Mouse (Mus musculus) embryonic facial prominence, embryonic 12.5 days (tissue): ENCODE data around the gene Hs6st3. TPM values are rescaled to one million over a fixed set of nuclear protein-coding genes. Genes with fewer than 3 reads are reported as not detected.

Source experiments
- ATAC-seq: fragments of 200-750 bp; cut with Nextera tagmentation; 2 replicates; pipeline ENCODE4 v1.8.0; 2017; ENCODE audit not compliant: insufficient number of reproducible peaks, insufficient read depth, low FRiP score, low TSS enrichment
- H3K27ac ChIP-seq: fragments of 300-500 bp; sonication (generic); 2 replicates; pipeline ENCODE4 v1.5.1; 2016; ENCODE audit warnings: mild to moderate bottlenecking
- H3K27me3 ChIP-seq: fragments of 300-500 bp; sonication (generic); 2 replicates; pipeline ENCODE4 v1.6.1; 2016; ENCODE audit warnings: mild to moderate bottlenecking, moderate library complexity
- H3K36me3 ChIP-seq: fragments of 300-500 bp; sonication (generic); 2 replicates; pipeline ENCODE4 v1.6.1; 2016; ENCODE audit warnings: mild to moderate bottlenecking
- H3K4me1 ChIP-seq: fragments of 300-500 bp; sonication (generic); 2 replicates; pipeline ENCODE4 v1.6.1; 2016
- H3K4me2 ChIP-seq: fragments of 300-500 bp; sonication (generic); replicated peaks from 2 replicates; pipeline ENCODE4 v1.6.1; 2016; ENCODE audit warnings: mild to moderate bottlenecking, moderate library complexity
- H3K4me3 ChIP-seq: fragments of 300-500 bp; sonication (generic); 2 replicates; pipeline ENCODE4 v1.5.1; 2016; ENCODE audit warnings: mild to moderate bottlenecking
- H3K9ac ChIP-seq: fragments of 300-500 bp; sonication (generic); 2 replicates; pipeline ENCODE4 v1.6.1; 2016; ENCODE audit warnings: mild to moderate bottlenecking, moderate library complexity
- H3K9me3 ChIP-seq: fragments of 300-500 bp; sonication (generic); 2 replicates; pipeline ENCODE4 v1.6.1; 2016; ENCODE audit warnings: mild to moderate bottlenecking, moderate library complexity
- WGBS: fragments of 180-500 bp; shearing (Covaris S2); methylation state at CpG from one replicate; pipeline ENCODE4 v1.1.7; 2016; 5-methylcytosine and 5-hydroxymethylcytosine counted together
- polyA plus RNA-seq: library from polyadenylated mRNA; unstranded; fragments of >200 nt; fragmentation: Nextera tagmentation; extraction: Ambion mirVana; gene quantifications from 2 replicates; pipeline ENCODE4 v1.2.1, GENCODE M21; 2016

Hs6st3 gene
- polyA plus RNA-seq, 1 experiment from 2014 or later: 0.40 TPM

- Histone ChIP-seq H3K27ac (no peak overlapping the region), H3K4me1 (no peaks in the 10 kb centered on the region), H3K36me3 (no peaks in the 10 kb centered on the region), H3K9me3 (no peaks in the 10 kb centered on the region), H3K9ac (no peak overlapping the region), H3K27me3 (no peaks in the 10 kb centered on the region), H3K4me2 (no peak overlapping the region), H3K4me3 (no peak overlapping the region)
- ATAC-seq: no peak
- 96% methylated on average over 4 of the region's 4 CpGs for WGBS
These were observed 223.3 kb downstream of the Hs6st3 start for GRCm38 (mm10) chr14:119361414-119361813.

DNA sequence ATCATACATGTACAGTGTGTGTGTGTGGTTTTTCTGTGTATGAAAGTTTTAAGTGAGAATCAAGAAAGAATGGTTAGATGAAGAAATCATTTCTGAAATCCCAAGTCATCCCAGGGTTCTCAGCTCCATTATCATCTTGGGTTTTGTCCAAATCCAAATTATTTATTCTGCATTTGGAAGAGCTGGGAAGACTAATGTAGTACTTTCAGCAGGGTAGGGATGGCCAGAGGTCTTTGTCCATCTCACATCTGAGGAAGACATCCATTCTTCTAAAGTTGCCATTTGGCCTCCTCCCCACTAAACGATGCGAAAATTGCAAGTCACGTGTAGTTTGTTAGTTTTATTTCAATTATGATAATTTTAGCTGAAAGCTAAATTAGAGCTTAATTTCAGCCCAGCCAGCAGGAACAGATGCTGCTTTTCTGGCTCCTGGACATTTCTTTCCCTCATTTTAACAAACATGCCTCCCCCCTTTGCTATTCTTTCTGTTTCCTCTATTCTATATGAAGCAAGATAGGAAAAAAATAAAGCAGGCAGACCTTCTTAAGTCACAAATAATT, 229.8 kb downstream of the Hs6st3 start:
- 64% methylated on average over 3 of the region's 3 CpGs for WGBS
- no peaks in the 10 kb centered on the region for H3K4me1 ChIP-seq
- no peak overlapping the region for H3K27ac ChIP-seq

GRCm38 (mm10) chr14:119369274-119369673, 231.1 kb downstream of the Hs6st3 start:
- no peak overlapping the region for H3K9ac ChIP-seq
- no peak overlapping the region for H3K27ac ChIP-seq
- ATAC-seq: no peak
- no peak overlapping the region for H3K4me2 ChIP-seq
- H3K4me3 ChIP-seq: no peak overlapping the region
- no peaks in the 10 kb centered on the region for H3K4me1 ChIP-seq
- no peaks in the 10 kb centered on the region for H3K9me3 ChIP-seq
- WGBS: 65% methylated on average over 8 of the region's 8 CpGs
- no peaks in the 10 kb centered on the region for H3K36me3 ChIP-seq
- H3K27me3 ChIP-seq: no peaks in the 10 kb centered on the region

More for the DNA sequence above, 229.8 kb downstream of the Hs6st3 start:
- no peak overlapping the region for H3K4me2 ChIP-seq
- H3K9me3 ChIP-seq: no peaks in the 10 kb centered on the region
- H3K27me3 ChIP-seq: no peaks in the 10 kb centered on the region
- H3K4me3 ChIP-seq: no peak overlapping the region
- no peak overlapping the region for H3K9ac ChIP-seq
- H3K36me3 ChIP-seq: no peaks in the 10 kb centered on the region
- ATAC-seq: no peak

- no peak for ATAC-seq
These were observed 231.9 kb downstream of the Hs6st3 start for GRCm38 (mm10) chr14:119370013-119370412.

DNA sequence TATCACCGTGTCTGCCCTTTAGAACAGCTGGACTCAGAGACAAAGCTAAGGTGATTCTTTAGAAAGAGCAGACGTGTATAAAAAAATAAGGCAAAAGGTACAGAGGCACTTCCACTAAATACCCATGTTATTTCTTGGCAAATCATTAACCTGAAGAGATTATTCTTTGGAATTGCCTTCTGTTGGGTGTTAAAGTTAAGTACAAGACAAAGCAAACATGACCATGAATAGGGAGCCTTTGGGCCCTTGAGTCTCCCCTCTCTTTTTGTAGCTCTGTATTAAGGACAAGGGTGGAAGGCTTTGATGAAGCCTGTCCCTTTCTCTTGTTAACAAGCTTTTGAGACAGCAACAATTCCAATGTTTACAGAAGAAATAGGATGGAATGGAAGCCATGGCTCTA, 241.2 kb downstream of the Hs6st3 start:
- H3K4me3 ChIP-seq: no peak overlapping the region

More at GRCm38 (mm10) chr14:119370013-119370412, 231.9 kb downstream of the Hs6st3 start:
- H3K27me3 ChIP-seq: no peaks in the 10 kb centered on the region
- no peak overlapping the region for H3K9ac ChIP-seq
- no peaks in the 10 kb centered on the region for H3K36me3 ChIP-seq
- H3K27ac ChIP-seq: no peak overlapping the region
- no peaks in the 10 kb centered on the region for H3K4me1 ChIP-seq
- no peak overlapping the region for H3K4me3 ChIP-seq
- no peaks in the 10 kb centered on the region for H3K9me3 ChIP-seq
- no peak overlapping the region for H3K4me2 ChIP-seq
- WGBS: 82% methylated on average over 7 of the region's 7 CpGs

GRCm38 (mm10) chr14:119401618-119402017, 263.5 kb downstream of the Hs6st3 start:
- no peak for ATAC-seq
- Histone ChIP-seq H3K9me3 (no peaks in the 10 kb centered on the region), H3K36me3 (no peaks in the 10 kb centered on the region), H3K9ac (no peak overlapping the region), H3K27ac (no peak overlapping the region), H3K4me3 (no peak overlapping the region), H3K4me2 (no peak overlapping the region), H3K4me1 (no peaks in the 10 kb centered on the region), H3K27me3 (no peaks in the 10 kb centered on the region)
- 94% methylated on average over 10 of the region's 10 CpGs for WGBS

More for the DNA sequence above, 241.2 kb downstream of the Hs6st3 start:
- Histone ChIP-seq H3K27me3 (no peaks in the 10 kb centered on the region), H3K4me1 (no peaks in the 10 kb centered on the region), H3K9ac (no peak overlapping the region), H3K9me3 (no peaks in the 10 kb centered on the region), H3K27ac (no peak overlapping the region), H3K4me2 (no peak overlapping the region), H3K36me3 (no peaks in the 10 kb centered on the region)
- 81% methylated on average over 2 of the region's 2 CpGs for WGBS
- ATAC-seq: no peak

- H3K4me3 ChIP-seq: no peak overlapping the region
- no peak for ATAC-seq
- no peaks in the 10 kb centered on the region for H3K27me3 ChIP-seq
- no peak overlapping the region for H3K27ac ChIP-seq
- no peaks in the 10 kb centered on the region for H3K4me1 ChIP-seq
- 46% methylated on average over 11 of the region's 11 CpGs for WGBS
- no peaks in the 10 kb centered on the region for H3K36me3 ChIP-seq
- no peak overlapping the region for H3K9ac ChIP-seq
- H3K4me2 ChIP-seq: peak overlapping the region; percentile 19; the same call in 1 of the 2 replicates
- H3K9me3 ChIP-seq: no peaks in the 10 kb centered on the region
These were observed 271.4 kb downstream of the Hs6st3 start for GRCm38 (mm10) chr14:119409334-119410050.

DNA sequence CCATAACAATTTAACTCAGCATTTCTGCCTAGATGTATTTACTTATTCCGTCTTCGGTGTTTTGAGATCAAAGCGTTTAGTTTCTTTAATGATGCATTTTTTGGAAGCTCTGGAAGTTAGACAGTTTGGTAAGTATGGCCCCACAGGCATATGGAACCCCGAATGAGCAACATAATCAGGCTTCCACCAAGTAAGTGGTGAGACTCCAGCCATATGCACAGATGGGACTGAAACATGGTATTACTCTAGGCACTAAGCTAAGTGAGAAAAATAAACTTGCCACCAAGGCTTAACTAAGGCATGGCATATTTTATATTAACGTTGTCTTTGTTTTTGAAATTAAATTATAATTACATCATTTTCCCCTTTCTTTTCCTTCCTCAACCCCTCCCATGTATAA, 284.8 kb downstream of the Hs6st3 start:
- Histone ChIP-seq H3K9me3 (no peaks in the 10 kb centered on the region), H3K9ac (no peak overlapping the region), H3K36me3 (no peaks in the 10 kb centered on the region), H3K4me1 (no peaks in the 10 kb centered on the region), H3K27ac (no peak overlapping the region), H3K27me3 (no peaks in the 10 kb centered on the region), H3K4me3 (no peak overlapping the region), H3K4me2 (no peak overlapping the region)
- 83% methylated on average over 5 of the region's 5 CpGs for WGBS
- no peak for ATAC-seq

DNA sequence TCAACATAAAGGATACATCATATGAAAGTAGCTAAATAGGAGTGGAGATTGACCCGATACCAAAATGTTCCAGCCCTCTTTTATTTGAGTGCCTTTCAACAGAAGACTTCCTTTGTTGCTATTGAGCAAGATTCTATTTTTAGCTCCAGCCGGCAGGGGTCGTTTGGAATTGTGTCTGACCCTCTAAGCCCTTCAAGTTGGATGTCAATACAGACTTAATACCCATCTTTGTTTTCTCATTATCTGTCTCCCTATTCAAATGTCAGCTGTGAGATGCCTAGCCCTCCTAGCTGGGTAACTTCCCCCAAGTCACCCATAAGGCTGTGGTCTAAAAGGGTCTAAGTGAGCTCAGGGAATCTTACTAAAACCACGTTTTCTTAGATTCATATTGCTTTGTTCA, 312.3 kb downstream of the Hs6st3 start:
- H3K27me3 ChIP-seq: no peaks in the 10 kb centered on the region
- H3K27ac ChIP-seq: no peak overlapping the region
- H3K9ac ChIP-seq: no peak overlapping the region
- H3K36me3 ChIP-seq: no peaks in the 10 kb centered on the region
- no peaks in the 10 kb centered on the region for H3K4me1 ChIP-seq
- H3K9me3 ChIP-seq: no peaks in the 10 kb centered on the region
- no peak overlapping the region for H3K4me2 ChIP-seq
- no peak overlapping the region for H3K4me3 ChIP-seq
- 24% methylated on average over 4 of the region's 4 CpGs for whole genome bisulfite sequencing
- ATAC-seq: no peak

DNA sequence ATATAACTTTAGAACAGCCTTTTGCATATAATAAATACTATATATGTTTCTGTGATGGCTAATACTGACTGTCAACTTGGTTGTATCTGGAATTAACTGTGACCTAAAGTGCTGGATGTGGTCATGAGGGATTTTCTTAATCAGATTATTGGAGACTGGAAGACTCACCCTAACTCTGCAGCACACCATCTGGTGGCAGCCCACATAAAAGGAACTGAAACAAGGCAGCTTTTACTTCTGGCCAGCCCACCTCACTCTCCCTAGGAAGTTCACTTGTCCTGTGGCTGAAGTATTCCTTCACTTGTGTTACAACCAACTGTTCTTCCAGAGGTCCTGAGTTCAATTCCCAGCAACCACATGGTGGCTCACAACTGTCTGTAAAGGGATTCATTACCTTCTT, 313.5 kb downstream of the Hs6st3 start:
- ATAC-seq: no peak
- H3K4me2 ChIP-seq: no peak overlapping the region
- H3K27me3 ChIP-seq: no peaks in the 10 kb centered on the region
- no peak overlapping the region for H3K27ac ChIP-seq
- no peaks in the 10 kb centered on the region for H3K9me3 ChIP-seq
- H3K9ac ChIP-seq: no peak overlapping the region
- no peaks in the 10 kb centered on the region for H3K4me1 ChIP-seq
- no peak overlapping the region for H3K4me3 ChIP-seq
- no peaks in the 10 kb centered on the region for H3K36me3 ChIP-seq

- Histone ChIP-seq H3K4me2 (no peak overlapping the region), H3K4me3 (no peak overlapping the region), H3K36me3 (no peaks in the 10 kb centered on the region), H3K9ac (no peak overlapping the region), H3K27ac (no peak overlapping the region), H3K4me1 (no peaks in the 10 kb centered on the region), H3K9me3 (no peaks in the 10 kb centered on the region), H3K27me3 (no peaks in the 10 kb centered on the region)
- no peak for ATAC-seq
These were observed 314.2 kb downstream of the Hs6st3 start for GRCm38 (mm10) chr14:119452382-119452781.

DNA sequence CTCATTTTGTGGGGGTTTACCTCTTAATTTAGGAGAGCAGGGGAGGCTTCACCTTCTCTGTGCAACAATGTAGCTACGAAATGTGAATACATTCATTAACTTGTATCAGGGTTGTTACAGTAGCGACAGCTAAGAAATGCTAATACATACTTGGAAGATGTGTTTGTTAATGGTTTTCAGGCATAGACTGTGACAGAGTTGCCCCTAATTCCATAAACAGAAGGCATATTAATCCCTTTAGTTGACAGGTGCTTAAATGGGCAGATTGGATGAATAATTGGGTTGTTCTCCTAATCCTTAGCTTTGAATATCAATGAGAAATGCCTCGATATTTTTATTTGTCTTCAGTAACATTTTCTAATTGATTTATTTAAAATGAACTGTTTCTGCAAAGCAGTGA, 314.7 kb downstream of the Hs6st3 start:
- ATAC-seq: no peak
- Histone ChIP-seq H3K36me3 (no peaks in the 10 kb centered on the region), H3K4me3 (no peak overlapping the region), H3K9me3 (no peaks in the 10 kb centered on the region), H3K4me2 (no peak overlapping the region), H3K27ac (no peak overlapping the region), H3K27me3 (no peaks in the 10 kb centered on the region), H3K9ac (no peak overlapping the region), H3K4me1 (no peaks in the 10 kb centered on the region)
- WGBS: 86% methylated on average over 3 of the region's 3 CpGs
